ENCODE assay signal across 9 mouse cellular contexts in the genomic region with DNA sequence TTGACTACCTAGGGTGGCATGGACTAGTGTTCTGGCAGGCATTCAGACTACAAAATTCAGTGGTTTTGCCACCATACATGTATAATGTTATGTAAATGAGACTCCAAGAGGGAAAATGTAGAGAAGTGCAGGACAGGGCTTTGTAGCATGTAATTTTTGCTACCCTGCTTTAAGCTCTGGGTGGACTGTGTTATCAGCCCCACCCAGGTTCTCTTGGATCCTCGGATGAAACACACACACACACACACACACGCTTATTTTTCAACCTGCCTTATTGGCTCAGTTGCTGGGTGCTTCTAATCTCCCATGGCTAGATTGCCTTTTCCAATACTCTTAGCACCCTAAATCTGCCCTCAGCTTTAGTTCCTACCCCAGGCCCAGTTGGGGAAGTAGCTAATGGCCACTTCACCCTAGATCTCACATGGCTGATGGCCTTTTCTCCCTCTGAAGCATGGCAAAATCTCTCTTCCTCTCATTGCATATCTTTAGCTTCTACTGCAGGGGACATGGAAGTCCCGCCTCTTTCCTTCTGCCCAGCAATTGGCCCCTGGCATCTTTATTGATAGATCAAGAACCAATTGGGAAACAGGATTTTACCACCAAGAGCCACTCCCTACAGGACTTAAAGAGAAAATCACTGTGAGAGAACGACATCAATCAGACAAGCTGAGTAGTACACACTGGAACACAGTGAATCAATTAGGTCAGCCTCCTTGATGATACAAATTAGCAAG. TPM values are rescaled to one million over a fixed set of nuclear protein-coding genes. Genes with fewer than 3 reads are reported as not detected.
DNase-seq lines count a peak whose midpoint lies in the region; ATAC-seq and TF ChIP-seq lines count a peak whose summit lies in the region.
"Had no signal": no experiment of that assay in that cellular context is flagged by ENCODE, and none has a peak within 500 bp of the region (broad histone marks: within the 10 kb centered on the region; RNA-seq: fewer than 3 reads in every experiment).

No protein-coding gene starts in this region.

- H3K4me3 ChIP-seq in forebrain, embryonic 14.5 days (ENCODE audit: low read depth, low read length): no peak overlapping the region
- H3K4me3 ChIP-seq in forebrain, embryonic 13.5 days: no peak overlapping the region
- H3K4me3 ChIP-seq: neural tube, embryonic 13.5 days had no signal

- 71% methylated on average over 4 of the region's 4 CpGs for WGBS in forebrain, embryonic 14.5 days
- 73% methylated on average over 4 of the region's 4 CpGs for WGBS in forebrain, embryonic 13.5 days

- H3K4me1 ChIP-seq in forebrain, embryonic 14.5 days (ENCODE audit: control insufficient read depth, insufficient read depth, low read length): no peaks in the 10 kb centered on the region
- H3K4me1 ChIP-seq in forebrain, embryonic 13.5 days: no peaks in the 10 kb centered on the region
- H3K4me1 ChIP-seq: neural tube, embryonic 13.5 days had no signal

- no peak for ATAC-seq in forebrain, embryonic 14.5 days
- no peak for ATAC-seq in forebrain, embryonic 13.5 days
- ATAC-seq in megakaryocyte progenitor cell, adult 5-6 weeks (replicated peaks; ENCODE audit: poor library complexity): peak; percentile 81

- no peak overlapping the region for H3K9ac ChIP-seq in forebrain, embryonic 14.5 days (ENCODE audit: low read length)
- H3K9ac ChIP-seq in forebrain, embryonic 13.5 days: no peak overlapping the region
- H3K9ac ChIP-seq: neural tube, embryonic 13.5 days had no signal

- no peak for TF ChIP-seq CTCF in brain, embryonic 14.5 days (IDR thresholded peaks at IDR 0.05; ENCODE audit: borderline replicate concordance, extremely low read depth, insufficient read depth, insufficient read length)

- no peaks in the 10 kb centered on the region for H3K36me3 ChIP-seq in forebrain, embryonic 14.5 days (ENCODE audit: control insufficient read depth, insufficient read depth, low read length)
- H3K36me3 ChIP-seq in forebrain, embryonic 13.5 days (ENCODE audit: poor library complexity, severe bottlenecking): no peaks in the 10 kb centered on the region
- H3K36me3 ChIP-seq: neural tube, embryonic 13.5 days had no signal

- no peak overlapping the region for H3K4me2 ChIP-seq in forebrain, embryonic 14.5 days (ENCODE audit: low read length)
- H3K4me2 ChIP-seq in forebrain, embryonic 13.5 days: no peak overlapping the region
- H3K4me2 ChIP-seq: neural tube, embryonic 13.5 days had no signal

- no peaks in the 10 kb centered on the region for H3K27me3 ChIP-seq in forebrain, embryonic 14.5 days (replicated peaks; ENCODE audit: control insufficient read depth, insufficient read depth, low read length)
- H3K27me3 ChIP-seq in forebrain, embryonic 13.5 days: no peaks in the 10 kb centered on the region
- H3K27me3 ChIP-seq: neural tube, embryonic 13.5 days had no signal

- H3K27ac ChIP-seq in forebrain, embryonic 14.5 days (ENCODE audit: low read depth, low read length): no peak overlapping the region
- H3K27ac ChIP-seq in forebrain, embryonic 13.5 days: no peak overlapping the region
- H3K27ac ChIP-seq: neural tube, embryonic 13.5 days had no signal

- no peak for TF ChIP-seq POLR2A in brain, embryonic 14.5 days (IDR thresholded peaks at IDR 0.05; ENCODE audit: borderline replicate concordance, extremely low read depth, insufficient read depth, insufficient read length, poor library complexity, severe bottlenecking)

- H3K9me3 ChIP-seq in forebrain, embryonic 14.5 days (replicated peaks; ENCODE audit: control insufficient read depth, low read length): no peaks in the 10 kb centered on the region
- no peaks in the 10 kb centered on the region for H3K9me3 ChIP-seq in forebrain, embryonic 13.5 days (replicated peaks)
- H3K9me3 ChIP-seq: neural tube, embryonic 13.5 days had no signal

- peak; percentile 18 for DNase-seq in forebrain, embryonic 14.5 days (ENCODE audit: low spot score)
- peak; percentile 97 for DNase-seq in 416B (ENCODE audit: low read depth)
- peak; percentile 39 for DNase-seq in brain, embryonic 14.5 days (ENCODE audit: low read depth)
- peak; percentile 23 to 57 for DNase-seq in thymus, postnatal 36 days
- no peak for DNase-seq in MN1 (ENCODE audit: low spot score)
- no peak for DNase-seq in cerebellum, adult 8-10 months

RNA-seq across cellular contexts. Expression of gene Tnfaip3, which starts 28.2 kb away (rescaled TPM):
- 1.9 and 2.1 TPM in 2 replicates for polyA plus RNA-seq in forebrain, embryonic 14.5 days (2014; fragmentation: Nextera tagmentation; extraction: Ambion mirVana)
- 1.3 TPM in 2 replicates for polyA plus RNA-seq in forebrain, embryonic 13.5 days (2015; fragmentation: Nextera tagmentation; extraction: Ambion mirVana)
- polyA plus RNA-seq in brain, embryonic 14.5 days (2012; rRNA removed): 2.0 and 2.8 TPM in 2 replicates
- 9.1 and 22.4 TPM in 2 replicates for total RNA-seq in megakaryocyte progenitor cell, adult 5-6 weeks (2015)
- total RNA-seq in megakaryocyte progenitor cell, adult 5-6 weeks (2017): 10.1 and 15.4 TPM in 2 replicates

Comparison
In these comparisons a context has a peak if more than half of its experiments do, and no peak if none do; other contexts are left out.
1. DNase-seq: peak in forebrain, embryonic 14.5 days (single experiment), 416B (single experiment), brain, embryonic 14.5 days (single experiment) and thymus, postnatal 36 days (2 of 2); none in MN1 (single experiment) and cerebellum, adult 8-10 months (single experiment).